Mouse (Mus musculus) heart, postnatal 0 days (tissue): ENCODE data around the gene Pom121.

Source experiments
- CTCF ChIP-seq: IDR thresholded peaks from 2 replicates; pipeline ENCODE4 v1.5.1; 2016; ENCODE audit warnings: antibody characterized with exemption, control low read depth, low read depth
- EP300 ChIP-seq: IDR thresholded peaks from 2 replicates; pipeline ENCODE4 v1.6.1; 2016; ENCODE audit warnings: antibody characterized with exemption, low read depth

GRCm38 (mm10) chr5:135433861-135434260, 39.5 kb upstream of the Pom121 start:
- TF ChIP-seq CTCF (no peak), EP300 (no peak)
